Mouse (Mus musculus): Measurements from ENCODE around the gene Slc1a5.

Slc1a5 gene

DNA sequence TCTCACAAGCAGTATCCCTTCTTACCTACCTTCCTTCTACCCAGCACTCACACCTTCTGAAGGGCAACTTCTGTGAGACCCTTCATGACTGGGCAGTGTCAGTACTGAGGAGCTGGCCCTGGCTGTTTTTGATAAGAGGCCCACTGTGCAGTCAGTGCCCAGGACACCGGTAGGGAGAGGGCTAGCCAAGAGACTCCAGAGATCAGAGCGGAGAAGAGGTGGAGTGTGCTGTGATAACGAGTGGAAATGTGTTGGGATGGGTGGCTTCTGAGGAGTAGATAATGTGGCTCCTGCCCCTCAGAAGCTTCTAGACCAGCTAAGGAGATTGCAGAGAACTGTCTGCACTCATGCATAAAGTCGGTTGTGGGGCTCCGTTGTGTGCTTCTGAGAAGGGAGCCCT lies 38.7 kb downstream of the Slc1a5 start:
- DNase-seq (ENCODE audit: low spot score in 2 of 2) = no peak

DNA sequence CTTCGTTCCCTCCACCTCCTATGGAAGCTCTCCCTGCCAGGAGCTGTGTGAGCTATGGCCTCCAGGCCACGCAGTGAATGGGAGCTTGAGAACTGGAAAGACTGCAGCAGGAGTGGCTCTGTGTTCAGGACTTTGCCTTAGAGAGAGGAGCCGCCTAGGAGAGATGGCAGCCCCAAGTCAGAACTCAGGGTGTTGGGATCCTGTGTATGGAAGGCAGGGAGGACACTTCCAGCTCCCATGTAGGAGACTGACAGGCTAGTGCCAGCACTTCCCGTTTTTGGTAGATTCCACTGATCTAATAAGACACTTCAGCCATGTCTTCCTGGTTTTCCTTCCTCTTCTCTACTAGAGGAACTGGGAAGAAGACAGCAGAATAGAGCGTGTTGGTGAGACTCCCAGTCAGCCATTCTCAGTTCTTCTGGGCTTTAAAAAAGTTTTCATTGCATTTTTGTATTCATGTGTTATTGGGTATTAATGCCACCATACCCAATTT lies 39.2 kb downstream of the Slc1a5 start:
- no peak for DNase-seq (ENCODE audit: low spot score in 2 of 2)

DNA sequence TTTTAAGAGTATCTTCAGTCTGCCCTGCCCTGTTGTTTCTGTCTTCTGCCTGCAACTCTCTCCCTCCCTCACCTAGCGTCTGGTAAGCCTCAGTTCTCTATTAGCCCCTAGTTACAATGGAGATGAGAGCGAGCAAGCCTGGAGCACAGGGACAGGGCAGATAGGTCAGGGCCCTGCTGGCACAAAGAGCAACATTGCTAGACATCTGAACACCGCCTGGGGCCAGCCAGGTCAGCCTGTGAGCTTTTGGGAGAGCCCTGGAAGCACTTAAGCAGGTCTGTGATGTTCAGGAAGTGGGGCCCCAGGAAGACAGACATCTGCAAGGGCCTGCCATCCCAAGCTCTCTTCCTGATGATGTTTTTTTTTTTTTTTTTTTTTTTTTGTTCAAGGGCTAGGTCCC lies 40.0 kb downstream of the Slc1a5 start:
- no peak for DNase-seq (ENCODE audit: low spot score in 2 of 2)

DNA sequence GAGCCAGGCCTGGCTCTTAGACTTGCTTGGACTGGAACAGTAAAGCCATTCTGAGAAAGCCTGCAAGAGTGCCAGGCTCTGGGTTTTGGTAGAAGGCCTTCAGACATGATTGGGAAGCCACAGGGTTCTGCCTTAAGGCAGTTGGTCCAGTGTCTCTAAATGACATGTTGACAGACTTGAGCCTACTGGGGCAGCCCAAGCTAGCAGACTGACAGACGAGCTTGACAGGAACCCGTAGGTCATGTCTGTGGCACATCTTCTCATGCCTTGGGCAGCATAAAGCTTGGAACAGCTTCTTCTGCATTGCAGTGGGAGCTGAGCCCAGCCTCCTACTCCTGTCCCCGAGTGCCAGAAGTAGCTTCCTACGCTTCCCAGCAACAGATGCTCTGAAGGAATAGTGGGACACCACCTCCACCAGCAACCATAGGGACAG lies 40.5 kb downstream of the Slc1a5 start:
- no peak for DNase-seq (ENCODE audit: low spot score in 2 of 2)

DNA sequence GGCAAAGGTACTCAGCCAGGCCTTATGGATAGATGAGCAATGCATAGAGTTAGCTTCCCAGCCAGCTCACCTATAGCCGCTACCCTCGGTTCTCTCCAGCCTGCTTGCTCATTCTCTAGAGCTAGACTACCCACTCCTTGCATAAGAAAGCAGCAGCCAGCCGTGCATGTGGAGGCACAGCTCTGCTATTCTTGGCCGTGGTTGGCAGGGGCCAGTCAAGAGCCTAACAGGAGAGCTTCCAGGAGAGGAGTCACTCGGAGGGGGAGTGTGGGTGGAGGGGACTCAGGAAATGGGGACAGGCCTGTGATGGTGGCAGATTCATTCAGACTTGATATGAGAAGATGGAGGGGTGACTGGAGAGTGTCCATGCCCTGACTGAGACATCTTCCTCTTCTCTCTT lies 42.6 kb downstream of the Slc1a5 start:
- DNase-seq (ENCODE audit: low spot score in 2 of 2) = no peak

DNA sequence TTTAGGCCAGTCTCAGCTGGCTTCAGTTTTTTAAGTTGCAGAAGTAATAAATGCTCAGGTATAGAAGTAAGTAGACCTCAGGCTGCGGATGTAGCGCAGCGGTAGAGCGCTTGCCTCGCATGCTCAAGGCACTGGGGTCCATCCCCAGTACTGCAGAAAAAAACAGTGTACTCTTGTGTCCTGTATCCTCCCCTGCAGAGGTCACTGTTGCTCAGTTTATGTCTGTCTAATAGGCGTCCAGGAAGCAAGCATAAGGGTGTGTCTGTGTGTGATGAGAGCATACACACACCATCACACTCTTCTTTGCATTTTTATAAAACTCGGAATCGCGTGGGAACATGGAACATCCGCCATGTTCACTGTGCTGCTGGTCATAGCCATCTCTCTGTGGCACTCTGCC lies 44.6 kb downstream of the Slc1a5 start:
- DNase-seq (ENCODE audit: low spot score in 2 of 2) = no peak

DNA sequence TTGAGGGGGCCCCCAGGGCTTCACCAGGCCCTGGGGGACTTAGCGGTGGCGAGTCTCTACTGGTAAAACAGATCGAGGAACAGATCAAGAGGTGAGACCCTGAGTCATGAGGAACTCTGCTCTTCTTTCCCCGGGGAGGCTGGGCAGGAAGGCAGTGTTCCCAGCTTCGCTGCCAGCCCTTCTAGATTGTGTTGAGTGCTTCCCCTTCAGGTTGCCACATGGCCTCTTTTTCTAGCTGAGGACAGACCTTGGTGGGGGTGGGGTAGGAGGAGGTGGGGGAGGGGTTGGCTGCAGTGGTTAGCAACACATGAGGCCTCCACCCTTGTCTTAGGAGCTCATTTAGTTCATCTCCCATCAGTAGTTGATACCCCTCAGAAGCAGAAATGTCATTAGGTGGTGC lies 45.4 kb downstream of the Slc1a5 start:
- no peak for DNase-seq (ENCODE audit: low spot score in 2 of 2)

DNA sequence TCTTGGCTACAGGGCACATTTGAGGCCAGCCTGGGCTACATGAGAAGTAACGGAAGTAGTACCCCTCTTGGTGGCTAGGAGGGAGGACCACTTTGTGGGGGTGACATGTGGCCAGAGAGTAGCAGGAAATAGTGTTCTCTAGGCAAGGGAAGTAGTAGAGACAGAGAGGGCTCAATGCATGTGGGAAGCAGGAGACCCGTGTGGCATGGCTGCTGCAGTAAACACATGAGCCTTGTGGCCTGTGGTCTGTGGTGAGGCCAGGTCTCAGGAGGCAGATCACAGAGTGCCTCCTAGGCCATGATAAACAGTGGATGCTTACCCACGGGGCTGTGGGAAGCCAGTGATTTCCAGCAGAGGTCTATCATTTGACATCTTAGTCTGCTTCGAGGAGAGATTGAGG lies 46.1 kb downstream of the Slc1a5 start:
- DNase-seq (ENCODE audit: low spot score in 2 of 2) = no peak

DNA sequence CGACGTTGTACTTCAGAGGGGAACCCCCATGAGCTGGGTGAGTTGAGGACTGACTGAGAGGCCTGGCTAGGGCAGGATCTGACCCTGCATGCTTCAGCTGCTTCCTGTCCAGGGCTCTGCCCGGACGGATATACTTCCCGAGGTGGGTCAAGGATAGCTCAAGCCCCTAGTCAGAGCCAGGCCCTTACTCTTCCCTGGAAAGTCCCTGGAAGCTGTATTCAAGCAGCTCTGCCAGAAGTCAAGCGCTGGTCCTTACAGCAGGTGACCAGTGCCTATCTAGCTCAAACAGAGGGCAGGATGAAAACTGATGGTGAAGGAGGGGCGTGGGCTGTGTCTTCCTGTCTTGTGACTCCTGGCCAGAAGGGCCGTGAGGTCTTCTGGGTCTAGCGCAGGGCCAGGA lies 49.3 kb downstream of the Slc1a5 start:
- no peak for DNase-seq (ENCODE audit: low spot score in 2 of 2)

DNA sequence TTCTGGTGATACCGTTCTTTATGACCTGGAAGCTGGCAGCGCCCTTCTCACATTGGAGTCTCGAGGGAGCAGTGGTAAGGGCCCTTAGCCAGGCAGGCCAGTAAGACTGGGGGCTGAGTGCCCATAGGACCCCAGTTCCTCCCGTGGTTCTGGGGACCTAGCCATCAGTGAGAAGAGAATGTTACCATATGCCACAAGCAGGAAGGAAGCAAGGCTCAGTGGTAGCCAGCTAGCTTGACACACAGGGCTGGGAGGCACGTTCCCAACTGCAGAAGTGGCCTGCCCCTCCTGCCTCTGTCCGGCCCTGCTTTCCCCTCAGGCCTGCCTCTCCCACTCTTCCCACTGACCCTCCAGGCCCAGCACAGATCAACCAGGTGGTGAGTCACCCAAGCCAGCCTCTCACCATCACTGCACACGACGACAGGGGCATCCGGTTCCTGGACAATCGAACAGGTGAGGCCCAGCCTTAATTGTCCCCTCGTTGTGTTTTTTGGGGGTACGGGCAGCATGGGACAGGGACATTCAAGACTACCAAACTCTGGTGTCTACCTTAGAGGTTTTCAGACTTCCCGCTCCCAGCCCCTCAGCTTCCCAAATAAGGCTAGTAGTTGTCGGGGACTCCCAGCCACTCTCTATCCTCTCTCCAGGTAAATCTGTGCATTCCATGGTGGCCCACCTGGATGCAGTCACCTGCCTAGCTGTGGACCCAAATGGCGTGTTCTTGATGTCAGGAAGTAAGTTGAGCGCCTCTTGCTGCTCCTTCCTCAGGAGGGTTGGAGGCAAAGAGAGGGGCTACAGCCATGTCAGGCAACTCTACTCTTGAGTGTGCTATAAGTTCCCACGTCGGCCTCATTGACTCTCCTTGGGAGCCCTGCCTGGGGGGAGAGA lies 57.0 kb downstream of the Slc1a5 start:
- no peak for DNase-seq (ENCODE audit: low spot score in 2 of 2)

DNA sequence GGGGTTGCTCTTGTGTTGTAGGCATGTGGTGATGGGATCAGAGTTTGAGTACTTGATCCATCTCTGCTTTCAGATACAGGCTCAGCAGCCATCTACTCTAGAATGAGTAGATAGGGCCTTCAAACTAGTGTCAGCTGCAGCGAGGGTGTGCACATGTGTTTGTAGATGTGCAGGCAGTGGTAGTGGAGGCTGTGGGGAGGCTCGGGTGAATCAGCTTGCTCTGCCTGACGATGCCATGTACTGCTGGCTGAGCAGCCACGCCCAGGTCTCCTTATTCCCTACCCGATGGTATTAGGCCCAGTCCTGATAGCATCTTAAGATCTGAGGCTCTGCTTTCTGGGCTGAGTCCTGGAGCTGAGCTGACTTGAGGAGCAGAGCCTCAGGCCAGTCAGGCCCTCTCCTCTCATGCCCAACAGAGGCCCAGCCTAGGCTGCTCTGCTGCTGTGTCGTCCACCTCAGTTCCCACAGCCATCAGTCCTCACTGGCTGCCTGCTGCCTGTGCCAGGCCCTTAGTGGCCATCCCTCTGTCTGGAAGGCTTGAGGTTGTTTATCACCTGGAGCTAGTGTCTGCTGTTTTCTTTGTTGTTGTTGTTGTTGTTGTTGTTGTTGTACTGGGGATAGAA lies 57.8 kb downstream of the Slc1a5 start:
- DNase-seq (ENCODE audit: low spot score in 2 of 2) = no peak

DNA sequence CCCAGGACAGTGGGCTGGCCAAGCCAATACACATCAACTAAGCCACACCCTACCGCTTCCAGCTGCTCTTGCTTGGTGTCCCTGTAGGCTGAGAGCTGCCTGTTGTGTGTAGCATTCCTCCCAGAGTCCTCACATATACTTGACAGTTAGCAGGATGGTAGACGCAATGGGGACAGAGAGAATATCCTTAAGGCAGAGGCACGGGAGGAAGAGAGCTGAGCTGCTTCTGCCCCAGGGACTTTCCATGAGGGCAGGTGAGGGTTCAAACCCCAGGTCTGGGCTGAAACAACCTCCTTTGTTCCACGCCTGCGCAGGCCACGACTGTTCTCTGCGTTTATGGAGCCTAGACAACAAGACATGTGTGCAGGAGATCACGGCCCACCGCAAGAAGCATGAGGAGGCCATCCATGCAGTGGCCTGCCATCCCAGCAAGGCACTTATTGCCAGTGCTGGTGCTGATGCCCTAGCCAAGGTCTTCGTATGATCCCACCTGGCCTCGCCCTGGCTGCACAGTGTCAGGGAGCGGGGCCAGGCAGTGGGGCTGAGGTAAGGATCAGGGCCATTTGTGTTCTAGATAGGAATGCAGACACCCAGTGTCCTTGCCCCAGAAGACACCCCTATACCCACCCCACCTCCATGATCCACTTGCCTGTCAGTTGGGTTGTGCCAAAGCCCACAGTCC lies 58.4 kb downstream of the Slc1a5 start:
- DNase-seq (ENCODE audit: low spot score in 2 of 2) = no peak

DNA sequence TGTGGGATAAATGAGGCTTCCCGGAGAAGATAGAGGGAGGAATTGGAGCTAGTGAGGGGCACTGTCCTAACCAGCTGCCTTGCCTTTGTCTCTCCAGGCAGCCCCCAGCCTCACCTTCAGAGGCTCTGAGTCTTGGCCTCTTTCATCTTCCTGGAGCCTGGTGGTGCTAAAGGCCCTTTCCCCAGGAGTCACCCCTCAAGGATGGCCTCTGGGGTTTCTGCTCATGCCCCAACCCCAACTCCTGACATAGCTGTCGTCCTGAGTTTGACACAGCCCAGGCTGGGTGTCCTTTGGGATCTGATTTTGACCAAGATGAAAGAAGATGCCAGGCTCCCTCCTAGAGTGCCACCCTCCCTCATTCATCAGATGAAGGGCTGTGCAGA lies 59.0 kb downstream of the Slc1a5 start:
- no peak for DNase-seq (ENCODE audit: low spot score in 2 of 2)

DNA sequence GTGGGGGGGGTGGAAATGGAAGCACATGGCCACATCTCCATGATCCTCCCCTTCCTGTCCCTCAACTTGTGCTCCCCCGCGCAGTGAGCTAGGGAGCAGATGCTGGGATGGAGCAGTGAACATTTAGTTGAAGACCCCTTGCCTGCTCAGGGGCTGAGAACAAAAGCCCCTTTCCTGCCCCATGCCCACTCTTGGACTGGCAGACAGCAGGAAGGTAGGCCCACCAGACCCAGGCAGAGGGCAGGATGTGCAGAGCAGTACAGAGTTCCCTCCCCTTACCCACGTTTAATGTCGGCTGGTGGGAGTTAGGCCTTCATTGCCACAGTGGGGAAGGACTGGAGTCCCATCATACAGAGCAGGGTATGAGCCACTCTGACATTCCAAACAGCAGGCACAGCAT lies 59.9 kb downstream of the Slc1a5 start:
- DNase-seq (ENCODE audit: low spot score in 2 of 2) = no peak

DNA sequence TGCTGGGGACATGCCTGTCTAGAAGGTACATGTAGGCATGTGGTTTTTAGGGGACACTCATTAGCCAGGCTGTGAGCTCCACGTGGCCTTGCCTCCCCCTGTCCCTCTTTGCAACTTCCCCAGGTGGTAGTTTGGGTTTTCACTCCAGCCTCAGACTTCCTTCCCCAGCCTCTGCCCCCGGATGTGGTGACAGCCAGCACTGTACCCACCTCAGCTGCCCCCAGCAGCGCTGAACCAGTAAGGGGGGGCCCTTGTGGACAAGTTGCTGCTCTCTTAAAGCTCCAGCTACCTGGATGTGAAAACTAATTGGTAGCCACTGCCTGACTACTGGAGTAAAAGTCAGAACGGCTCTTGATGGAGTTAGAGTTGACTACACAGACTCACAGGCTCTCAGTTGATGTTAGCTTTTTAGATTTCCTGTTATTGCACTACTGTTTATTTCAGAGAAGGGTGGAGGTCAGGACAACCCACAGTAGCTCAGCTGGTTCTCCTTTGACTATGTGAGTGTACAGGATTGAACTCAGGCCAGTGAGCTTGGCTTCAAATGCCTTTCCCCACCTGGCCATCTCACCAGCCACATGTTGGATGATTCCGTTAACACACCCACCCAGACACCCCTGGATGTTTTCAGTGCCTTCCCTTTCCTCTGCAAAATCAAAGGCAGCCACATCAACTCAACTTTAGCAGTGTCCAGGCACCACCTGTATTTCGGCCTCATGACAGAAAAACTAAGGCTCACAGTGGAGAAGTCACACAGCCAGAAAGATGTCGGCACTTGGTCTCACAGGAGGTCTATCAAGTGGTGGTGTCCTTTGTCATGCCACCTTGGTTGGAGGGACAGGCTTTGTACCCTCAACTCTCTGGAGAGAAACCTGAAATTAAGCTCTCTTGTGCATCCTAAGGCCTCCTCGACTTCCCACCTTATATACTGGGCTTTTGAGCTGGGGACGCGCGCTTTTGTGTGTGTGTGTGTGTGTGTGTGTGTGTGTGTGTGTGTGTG lies 60.7 kb downstream of the Slc1a5 start:
- no peak for DNase-seq (ENCODE audit: low spot score in 2 of 2)

DNA sequence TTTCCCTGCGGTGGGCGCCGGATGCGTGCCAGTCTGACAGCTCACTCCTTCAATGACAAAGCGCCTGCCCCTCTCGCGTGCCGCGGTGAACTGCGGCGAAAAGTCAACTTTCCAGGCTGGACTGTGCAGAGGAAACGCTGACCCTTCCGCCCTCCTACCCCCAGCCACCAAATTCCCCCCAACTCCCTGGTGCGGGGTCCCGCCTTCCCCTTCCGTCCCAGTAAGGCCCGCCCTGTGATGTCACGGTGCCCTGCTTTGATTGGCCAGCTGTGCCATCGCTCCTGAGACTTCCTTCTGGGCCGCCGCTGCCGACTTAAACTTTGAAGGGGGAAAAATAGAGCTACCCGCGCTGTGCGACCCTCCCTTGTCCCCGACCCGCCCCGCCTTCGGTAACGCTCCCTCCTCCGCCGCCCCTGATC lies 61.5 kb downstream of the Slc1a5 start, which contains the start of gene Prkd2:
Gene Prkd2 (plus strand): TSS at position 258 of the 419 bp plus-strand sequence.
- peak; percentile 73 to 87 for DNase-seq (ENCODE audit: low spot score in 2 of 2)

DNA sequence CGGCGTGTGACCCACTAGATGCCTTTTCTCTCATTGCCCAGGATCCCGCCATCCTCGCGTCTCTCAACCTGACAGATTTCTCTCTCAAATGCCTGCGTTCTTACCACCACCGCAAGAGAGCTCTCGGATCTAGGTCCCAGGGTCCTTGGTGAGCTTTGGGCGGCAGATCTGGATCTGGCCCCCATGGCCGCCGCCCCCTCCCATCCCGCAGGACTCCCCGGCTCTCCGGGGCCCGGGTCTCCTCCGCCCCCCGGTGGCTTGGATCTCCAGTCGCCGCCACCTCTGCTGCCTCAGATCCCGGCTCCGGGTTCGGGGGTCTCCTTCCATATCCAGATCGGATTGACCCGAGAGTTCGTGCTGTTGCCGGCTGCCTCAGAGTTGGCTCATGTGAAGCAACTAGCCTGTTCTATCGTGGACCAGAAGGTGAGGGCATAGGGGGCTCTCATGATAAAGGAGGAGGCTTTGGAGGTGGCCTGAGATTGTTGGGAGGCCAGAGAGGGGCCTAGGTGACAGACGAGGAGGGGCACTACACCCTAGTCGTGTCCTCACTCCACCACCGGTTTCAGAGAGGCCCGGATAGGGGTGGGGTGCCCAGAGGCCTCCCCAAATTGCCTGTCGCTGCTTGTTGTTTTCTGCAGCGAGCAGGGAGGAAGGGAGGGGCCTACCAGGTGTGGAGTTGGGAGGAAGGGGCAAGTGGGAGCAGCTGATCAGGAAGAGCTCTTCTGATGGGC lies 62.5 kb downstream of the Slc1a5 start:
- peak in 1 of 2 experiments; percentile 24 for DNase-seq (ENCODE audit: low spot score in 2 of 2)

DNA sequence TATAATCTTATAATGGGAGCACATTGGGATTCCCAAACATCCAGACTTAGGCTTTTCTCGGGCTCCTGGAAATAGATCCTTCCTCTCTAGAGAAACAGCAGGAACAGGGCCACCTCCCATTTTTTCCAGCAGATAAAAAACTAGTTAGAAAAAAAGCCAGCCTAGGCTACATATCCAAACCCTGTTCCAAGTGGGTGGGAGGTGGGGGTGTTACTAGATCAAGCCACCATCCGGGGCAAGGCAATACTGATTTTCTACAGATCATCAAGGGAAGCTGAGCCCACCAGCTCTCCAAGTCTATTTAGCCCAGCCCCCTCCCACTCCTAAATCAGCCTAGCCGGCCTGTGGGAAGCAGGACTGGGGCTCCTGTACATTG lies 63.5 kb downstream of the Slc1a5 start:
- no peak for DNase-seq (ENCODE audit: low spot score in 2 of 2)

DNA sequence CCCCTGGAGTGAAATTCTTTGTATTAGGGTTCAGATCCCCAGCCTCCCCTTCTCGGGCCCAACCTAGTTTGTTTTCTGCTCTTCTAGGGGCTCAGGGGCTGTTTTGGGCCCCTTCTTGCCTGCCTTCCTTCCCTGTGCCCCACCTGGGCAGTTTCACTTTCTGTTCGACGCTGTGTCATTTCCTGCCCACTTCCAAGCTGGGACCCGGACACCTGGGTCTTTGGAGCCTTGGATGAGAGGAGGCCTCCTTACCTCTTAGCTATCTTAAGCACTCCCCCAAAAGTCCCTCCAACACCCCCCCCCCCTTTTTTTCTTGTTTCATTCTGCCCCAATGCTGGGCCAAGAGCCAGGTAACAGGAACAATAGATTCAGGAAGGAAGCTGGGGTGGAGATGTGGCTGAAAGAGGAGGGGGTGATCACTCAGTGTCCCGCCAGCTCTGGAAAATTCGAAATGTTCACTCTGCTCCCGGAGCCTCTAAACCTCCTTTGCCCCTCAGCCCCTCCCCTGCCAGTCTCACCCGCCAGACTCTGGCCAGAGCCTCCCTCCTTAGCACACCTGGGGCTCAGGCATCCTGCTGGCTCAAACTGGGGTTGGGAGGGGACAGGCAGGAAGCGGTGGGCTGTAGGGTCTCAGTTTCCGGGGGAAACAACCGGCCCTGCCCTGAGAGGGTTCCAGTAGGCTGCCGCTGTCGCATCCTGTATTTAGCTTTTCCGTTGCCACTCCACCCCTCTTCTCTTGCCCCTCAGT lies 64.1 kb downstream of the Slc1a5 start:
- DNase-seq (ENCODE audit: low spot score in 2 of 2) = no peak

DNA sequence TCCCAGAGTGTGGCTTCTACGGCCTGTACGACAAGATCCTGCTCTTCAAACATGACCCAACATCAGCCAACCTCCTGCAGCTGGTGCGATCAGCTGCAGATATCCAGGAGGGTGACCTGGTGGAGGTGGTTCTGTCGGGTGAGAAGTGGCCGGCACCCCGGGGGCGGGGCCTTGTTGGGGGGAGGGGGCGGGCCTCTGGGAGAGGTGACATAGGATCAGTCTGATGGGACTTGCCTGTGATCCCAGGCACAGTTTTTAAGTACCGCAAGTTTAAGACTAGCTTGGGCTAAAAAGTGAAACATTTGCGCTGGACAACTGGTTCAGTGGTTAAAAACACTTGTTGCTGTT lies 64.7 kb downstream of the Slc1a5 start:
- no peak for DNase-seq (ENCODE audit: low spot score in 2 of 2)

All from cerebellum, postnatal 4 days (tissue).